Mouse (Mus musculus) megakaryocyte progenitor cell, adult 5-6 weeks (primary cell): Measurements from ENCODE around the gene Foxm1. TPM values are rescaled to one million over a fixed set of nuclear protein-coding genes. Genes with fewer than 3 reads are reported as not detected.

Experiments
- ATAC-seq: replicated peaks from 2 replicates; pipeline ENCODE4 v1.8.0; 2016; ENCODE audit warnings: mild to moderate bottlenecking, moderate TSS enrichment, inconsistent platforms; ENCODE audit not compliant: poor library complexity
- total RNA-seq, 2 experiments: library from RNA; stranded (forward) in 1 of 2; stranded (reverse) in 1 of 2; fragments of 157-497, 149-512 nt in 1 of 2; fragments of 200-1000 nt in 1 of 2; gene quantifications; 2 replicates each; pipeline versions ENCODE4 v1.2.3 to v1.2.4; 2015 to 2017

The Foxm1 gene
- total RNA-seq (2015) (40.3 and 41.8 TPM in 2 replicates), total RNA-seq (2017) (12.3 and 15.5 TPM in 2 replicates)

DNA sequence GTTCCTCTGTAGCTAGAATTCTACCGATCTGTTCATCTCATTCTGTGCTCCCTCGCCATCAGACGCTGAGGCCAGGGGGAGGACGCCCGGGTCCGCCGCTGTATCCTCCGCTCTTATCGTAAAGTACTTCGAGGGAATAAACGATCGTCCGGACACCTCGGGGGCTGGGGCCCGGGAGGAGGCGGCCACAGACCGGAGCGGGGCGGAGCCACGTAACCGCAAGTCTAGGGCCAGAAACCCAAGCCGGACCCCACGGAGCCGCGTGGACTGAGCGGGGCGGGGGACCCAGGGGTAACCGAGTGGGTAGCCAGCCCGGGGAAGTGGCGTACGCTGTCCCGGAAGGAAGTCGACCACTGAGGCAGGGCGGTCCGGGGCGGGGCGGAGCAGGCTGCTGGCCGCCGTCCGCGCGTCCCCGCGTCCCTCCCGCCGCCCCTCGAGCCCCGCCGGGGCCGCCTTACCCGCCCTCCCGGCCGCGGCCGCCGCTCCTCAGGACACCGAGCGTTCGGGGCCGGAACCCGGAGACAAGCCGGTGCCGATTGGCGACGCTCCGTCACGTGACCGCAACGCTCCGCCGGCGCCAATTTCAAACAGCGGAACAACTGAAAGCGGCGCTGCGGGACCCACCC is at the start of gene Foxm1, which contains the start of gene Rhno1:
Foxm1 (plus strand) TSS at position 587 of the 626 bp plus-strand sequence.
Rhno1 (minus strand) TSS at position 531 of the 626 bp plus-strand sequence.
- ATAC-seq, result peak; percentile 64

- ATAC-seq, result no peak
Measured at GRCm38 (mm10) chr6:128314796-128315195, 48.0 kb upstream of the Foxm1 start.

GRCm38 (mm10) chr6:128315597-128315996 is 47.2 kb upstream of the Foxm1 start:
- no peak for ATAC-seq

DNA sequence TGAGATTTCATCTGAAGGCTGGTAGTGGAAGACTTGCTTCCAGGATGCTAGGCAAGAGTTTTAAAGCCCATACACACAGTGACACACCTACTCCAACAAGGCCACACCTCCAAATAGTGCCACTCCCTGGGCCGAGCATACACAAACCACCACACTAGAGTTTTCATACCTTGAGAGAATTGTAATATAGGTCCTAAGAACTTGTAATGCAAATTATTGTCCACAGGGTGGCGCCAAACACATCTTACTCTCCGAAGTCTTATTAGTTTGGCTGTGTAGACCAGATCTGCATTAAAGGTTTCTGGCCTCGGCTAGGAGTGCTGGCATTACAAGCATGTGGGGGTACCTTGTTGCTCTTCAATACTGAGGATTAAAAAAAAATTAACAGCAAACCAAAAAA is 44.5 kb upstream of the Foxm1 start:
- peak; percentile 92 for ATAC-seq

- ATAC-seq, result peak; percentile 99
Measured at GRCm38 (mm10) chr6:128334397-128335124, 28.2 kb upstream of the Foxm1 start.

DNA sequence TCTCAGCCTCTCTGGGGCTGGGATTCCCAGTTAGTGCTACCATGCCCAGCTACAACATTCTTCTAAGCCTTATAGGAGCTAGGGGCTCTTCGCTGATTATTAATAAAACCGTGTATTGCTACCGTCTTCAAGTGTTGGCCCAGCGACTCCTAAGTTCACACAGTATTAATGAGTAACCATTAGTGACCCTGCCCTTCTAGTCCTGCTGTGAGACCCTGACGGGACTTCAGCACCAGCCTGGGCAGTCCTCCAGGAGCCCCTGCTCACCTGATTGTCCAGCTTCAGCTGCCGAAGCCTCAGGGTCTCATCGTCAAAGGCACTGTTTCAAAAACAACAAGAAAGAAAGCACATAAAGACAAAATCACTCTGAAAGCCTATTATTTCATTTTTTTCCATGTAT is 25.3 kb upstream of the Foxm1 start:
- no peak for ATAC-seq

DNA sequence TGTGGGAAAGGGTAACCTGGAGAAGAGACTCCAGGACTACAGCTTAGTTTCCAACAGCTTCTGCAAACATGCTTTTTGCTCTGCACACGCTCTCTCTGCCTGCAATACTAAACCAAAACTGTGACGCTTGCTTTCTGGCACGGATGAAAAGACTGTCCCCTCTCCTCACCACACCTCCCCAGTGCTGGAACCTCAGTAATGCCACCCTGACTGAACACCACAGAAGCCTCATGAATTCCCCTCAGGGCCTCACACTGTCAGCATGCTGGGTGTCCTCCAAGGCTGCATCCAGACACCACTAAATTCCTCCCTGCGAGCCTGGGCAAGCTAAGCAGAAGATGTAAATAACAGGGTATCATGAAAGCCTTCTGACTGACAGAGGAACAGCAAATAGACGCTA is 23.9 kb upstream of the Foxm1 start:
- ATAC-seq, result no peak

DNA sequence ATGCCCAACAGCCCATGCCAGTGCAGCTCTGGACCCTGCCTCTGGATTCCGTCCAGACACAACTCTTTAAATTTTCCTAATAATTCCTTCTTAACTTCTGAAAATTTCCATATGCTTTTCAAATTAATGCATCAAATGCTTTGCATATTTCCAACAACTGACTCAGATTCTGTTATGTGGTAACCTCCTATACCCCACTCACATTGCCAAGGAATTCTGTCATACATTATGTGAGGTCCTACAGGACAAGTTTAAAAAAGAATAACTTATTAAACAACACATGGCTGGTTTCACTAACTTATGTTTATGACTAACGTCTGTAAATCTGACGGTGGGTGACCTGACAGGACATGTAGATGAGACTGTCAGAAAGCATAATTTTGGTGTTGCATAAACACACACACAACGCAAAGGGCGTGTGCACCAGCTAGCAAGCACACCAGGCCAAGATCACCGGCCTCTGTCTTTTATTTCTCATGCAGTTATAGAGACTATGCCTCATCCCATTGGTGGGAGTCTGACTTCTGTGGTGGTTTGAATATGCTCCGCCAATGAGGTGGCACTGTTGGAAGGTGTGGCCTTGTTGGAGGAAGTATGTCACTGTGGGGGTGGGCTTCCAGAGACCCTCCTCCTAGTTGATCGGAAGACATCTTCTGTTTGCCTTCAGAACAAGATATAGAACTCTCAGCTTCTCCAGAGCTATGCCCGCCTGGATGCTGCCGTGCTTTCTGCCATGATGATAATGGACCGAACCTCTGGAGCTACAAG is 20.6 kb upstream of the Foxm1 start:
- ATAC-seq, result no peak

DNA sequence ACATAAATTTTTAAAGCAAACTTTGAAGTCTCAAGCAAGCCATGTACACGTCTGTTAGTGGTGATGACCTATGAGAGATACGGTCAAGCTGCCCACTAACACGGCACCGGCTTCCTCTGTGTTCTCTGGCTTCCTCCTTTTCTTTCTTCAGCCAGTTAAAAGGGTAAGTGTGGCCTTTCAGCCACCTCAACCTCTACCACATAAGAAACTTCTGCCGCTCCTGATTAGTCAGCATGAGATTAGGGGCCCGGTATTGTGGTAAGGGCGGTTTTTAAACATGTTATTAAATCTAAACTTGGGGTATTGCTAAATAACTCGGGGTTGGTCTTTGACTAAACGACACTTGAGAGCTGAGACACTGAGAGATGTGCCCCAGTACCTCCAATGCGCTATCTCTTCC is 17.1 kb upstream of the Foxm1 start:
- ATAC-seq, result peak; percentile 87

GRCm38 (mm10) chr6:128346782-128347181 is 16.0 kb upstream of the Foxm1 start:
- ATAC-seq, result no peak

- ATAC-seq, result no peak
Measured at GRCm38 (mm10) chr6:128349711-128350110, 13.1 kb upstream of the Foxm1 start.

- ATAC-seq, result no peak
Measured at GRCm38 (mm10) chr6:128354140-128354539, 8.6 kb upstream of the Foxm1 start.

DNA sequence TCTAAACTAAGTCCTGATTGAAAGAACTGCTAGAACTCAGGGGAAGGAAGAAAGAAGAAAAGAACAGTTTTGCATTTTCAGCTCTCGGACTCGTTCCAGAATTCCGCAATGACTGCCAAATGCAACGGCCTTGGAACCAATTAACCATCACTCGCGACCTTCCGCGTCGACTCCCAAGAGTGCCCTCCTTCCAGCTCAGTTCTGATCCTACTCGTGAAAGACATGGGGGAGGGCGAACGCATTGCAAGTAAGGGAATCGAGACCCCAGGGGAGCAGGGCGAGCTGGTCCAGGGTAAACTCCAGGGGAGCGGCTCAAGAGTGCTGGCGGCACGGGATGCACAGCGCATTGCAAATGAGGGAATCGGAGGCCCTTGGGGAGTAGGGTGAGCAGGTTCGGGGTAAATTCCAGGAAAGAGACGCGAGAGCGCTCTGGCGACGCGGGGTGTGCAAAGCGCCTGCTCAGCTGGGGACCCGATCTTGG is 7.5 kb upstream of the Foxm1 start:
- ATAC-seq, result no peak

DNA sequence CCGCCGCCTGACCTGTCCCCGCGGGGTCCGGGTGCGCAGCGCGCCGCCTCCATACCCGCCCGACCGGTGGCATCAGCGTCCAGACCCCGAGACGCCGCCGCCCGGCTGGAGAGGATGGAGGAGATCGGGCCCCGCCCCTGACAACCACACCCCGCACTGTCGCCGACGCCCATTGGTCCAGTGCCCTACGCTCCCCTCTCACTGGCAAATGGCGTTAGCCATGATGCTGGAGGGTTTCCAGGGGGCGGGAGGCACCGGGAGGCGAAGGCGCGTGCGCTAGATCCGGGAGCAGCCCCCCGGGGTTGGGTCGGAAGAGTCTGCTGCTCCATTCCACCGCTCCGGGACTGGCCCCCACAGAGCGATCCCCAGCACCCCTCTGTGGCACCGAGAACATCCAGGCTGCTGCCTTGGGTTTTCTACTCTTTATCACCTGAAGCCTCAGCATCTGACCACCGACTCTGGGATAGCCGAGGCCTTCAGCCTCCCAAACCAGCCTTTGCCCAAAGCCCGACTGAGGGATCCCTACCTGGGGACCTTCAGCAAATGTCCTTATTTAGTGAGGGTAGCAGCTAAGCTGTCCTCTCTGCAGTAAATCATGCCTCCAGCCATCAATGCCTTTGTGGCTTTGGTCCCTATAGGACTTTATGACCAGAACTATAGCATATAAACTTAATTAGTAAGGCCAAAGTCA is 6.9 kb upstream of the Foxm1 start, which contains the start of gene Tulp3:
Tulp3 (minus strand) TSS at position 126 of the 691 bp plus-strand sequence.
- peak; percentile 97 for ATAC-seq

DNA sequence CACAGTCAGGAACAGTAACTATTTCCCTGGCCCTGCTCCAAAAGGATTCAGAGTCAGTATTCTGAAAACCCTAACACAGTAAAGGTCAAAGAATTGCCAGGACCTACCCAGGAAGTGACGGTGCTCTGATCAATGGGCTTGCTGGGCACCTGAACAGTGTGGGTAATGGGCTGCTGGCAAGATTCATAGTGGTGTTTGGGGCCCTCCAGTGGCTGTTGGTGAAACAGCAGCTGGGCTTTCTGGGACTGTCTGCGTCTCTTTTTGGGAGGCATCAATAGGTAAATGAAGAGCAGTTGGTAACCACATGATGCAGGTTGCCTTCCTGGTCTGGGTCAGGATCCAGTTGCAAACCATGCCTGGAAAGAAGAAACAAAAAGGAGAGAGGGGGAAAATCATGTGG is 3.8 kb upstream of the Foxm1 start:
- peak; percentile 35; the same call in 1 of the 2 replicates for ATAC-seq

- peak; percentile 1; the same call in 1 of the 2 replicates for ATAC-seq
Measured at GRCm38 (mm10) chr6:128361901-128362300, 866 bp upstream of the Foxm1 start.

- ATAC-seq, result peak; percentile 36
Measured at GRCm38 (mm10) chr6:128363007-128363825, 449 bp downstream of the Foxm1 start.

- no peak for ATAC-seq
Measured at GRCm38 (mm10) chr6:128364721-128365120, 2.0 kb downstream of the Foxm1 start.

GRCm38 (mm10) chr6:128366466-128366865 is 3.7 kb downstream of the Foxm1 start:
- no peak for ATAC-seq

- no peak for ATAC-seq
Measured at GRCm38 (mm10) chr6:128370040-128370439, 7.3 kb downstream of the Foxm1 start.
